Mouse (Mus musculus): ENCODE measurements around the gene Ms4a5. TPM values are rescaled to one million over a fixed set of nuclear protein-coding genes. Genes with fewer than 3 reads are reported as not detected.

Gene Ms4a5
- total and polyA plus RNA-seq, 3 experiments, result not detected

DNA sequence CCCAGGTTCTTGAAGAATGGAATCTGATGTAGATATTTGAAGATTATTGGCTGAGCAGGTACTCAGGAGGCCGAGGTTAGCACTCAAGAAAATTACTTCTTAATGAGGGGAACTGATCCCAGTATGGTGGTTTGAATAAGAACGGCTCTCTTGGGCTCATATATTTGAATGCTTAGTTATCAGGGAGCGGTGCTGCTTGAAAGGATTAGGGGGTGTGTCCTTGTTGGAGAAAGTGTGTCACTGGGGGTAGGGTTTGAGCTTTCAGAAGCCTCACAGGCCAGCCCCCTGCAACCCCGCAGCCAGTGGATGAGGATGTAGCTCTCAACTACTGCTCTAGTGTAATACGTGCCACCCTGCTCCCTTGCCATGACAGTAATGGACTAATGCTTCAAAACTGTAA, 41.1 kb downstream of the Ms4a5 start:
- no peaks in the 10 kb centered on the region for H3K27me3 ChIP-seq (ENCODE audit: control insufficient read depth in 1 of 2, insufficient read depth in 2 of 2, low read length in 2 of 2)
- no peak overlapping the region for H3K4me3 ChIP-seq (ENCODE audit: control insufficient read depth in 1 of 2, insufficient read depth in 1 of 2, low read depth in 2 of 2, low read length in 2 of 2)
- no peak overlapping the region for H3K27ac ChIP-seq (ENCODE audit: control insufficient read depth, low read depth, low read length)
- H3K9ac ChIP-seq (ENCODE audit: control insufficient read depth, low read depth, low read length, poor library complexity, severe bottlenecking), result no peak overlapping the region
- TF ChIP-seq ELF1 (IDR thresholded peaks at IDR 0.05; ENCODE audit: low read depth, low read length) (no peak), MYB (IDR thresholded peaks at IDR 0.05; ENCODE audit: low read depth, low read length) (no peak), MEF2A (IDR thresholded peaks at IDR 0.05; ENCODE audit: extremely low read depth, insufficient replicate concordance, low read depth, low read length, poor library complexity, severe bottlenecking) (no peak), POLR2AphosphoS2 (IDR thresholded peaks at IDR 0.05; ENCODE audit: low read length) (no peak), TBP (IDR thresholded peaks at IDR 0.05; ENCODE audit: low read depth, low read length) (no peak), JUND (IDR thresholded peaks at IDR 0.05; ENCODE audit: low read depth, low read length) (no peak), NRF1 (IDR thresholded peaks at IDR 0.05; ENCODE audit: insufficient read depth, low read depth, low read length, poor library complexity, severe bottlenecking) (no peak), POLR2A (IDR thresholded peaks at IDR 0.05; ENCODE audit: control insufficient read depth in 1 of 2, insufficient read depth in 1 of 2, low read depth in 1 of 2, low read length in 2 of 2, poor library complexity in 1 of 2) (no peak), SMC3 (IDR thresholded peaks at IDR 0.05; ENCODE audit: low read depth, low read length) (no peak), CHD2 (IDR thresholded peaks at IDR 0.05; ENCODE audit: low read length) (no peak), GATA1 (IDR thresholded peaks at IDR 0.05; ENCODE audit: low read depth, low read length) (no peak), ZNF384 (IDR thresholded peaks at IDR 0.05; ENCODE audit: low read depth, low read length) (no peak), RCOR1 (IDR thresholded peaks at IDR 0.05; ENCODE audit: low read depth, low read length) (no peak)
- H3K79me2 ChIP-seq (ENCODE audit: control insufficient read depth, insufficient read depth, low read length, poor library complexity), result no peaks in the 10 kb centered on the region
- no peaks in the 10 kb centered on the region for H3K4me1 ChIP-seq (ENCODE audit: control insufficient read depth in 1 of 2, insufficient read depth in 2 of 2, low read length in 2 of 2)
- H3K36me3 ChIP-seq (ENCODE audit: control insufficient read depth in 1 of 2, insufficient read depth in 2 of 2, low read length in 2 of 2), result no peaks in the 10 kb centered on the region
- DNase-seq (ENCODE audit: low read depth, low spot score), result no peak
- no peaks in the 10 kb centered on the region for H3K9me3 ChIP-seq (replicated peaks; ENCODE audit: insufficient read depth, low read length)

DNA sequence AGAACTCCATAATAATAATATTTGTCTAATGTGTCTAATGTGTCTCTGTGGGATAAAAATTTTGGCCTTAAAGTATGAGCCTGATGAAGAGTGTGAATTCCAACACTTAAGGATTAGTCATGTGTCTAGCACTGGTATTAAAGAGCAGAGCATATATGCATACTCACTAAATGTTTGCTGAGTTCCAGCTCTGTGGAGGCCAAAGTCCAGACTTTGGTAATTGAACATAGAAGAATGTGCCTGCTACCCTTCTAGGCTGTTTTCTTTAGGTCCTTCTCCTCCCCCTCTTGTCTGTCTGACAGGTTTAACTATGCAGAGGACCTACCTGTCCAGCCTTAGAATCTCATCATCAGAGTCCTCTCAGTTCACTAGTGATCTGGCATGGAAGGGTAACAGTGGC, 47.9 kb downstream of the Ms4a5 start:
- no peaks in the 10 kb centered on the region for H3K27me3 ChIP-seq (ENCODE audit: control insufficient read depth in 1 of 2, insufficient read depth in 2 of 2, low read length in 2 of 2)
- no peaks in the 10 kb centered on the region for H3K36me3 ChIP-seq (ENCODE audit: control insufficient read depth in 1 of 2, insufficient read depth in 2 of 2, low read length in 2 of 2)
- H3K4me3 ChIP-seq (ENCODE audit: control insufficient read depth in 1 of 2, insufficient read depth in 1 of 2, low read depth in 2 of 2, low read length in 2 of 2), result no peak overlapping the region
- no peaks in the 10 kb centered on the region for H3K79me2 ChIP-seq (ENCODE audit: control insufficient read depth, insufficient read depth, low read length, poor library complexity)
- H3K4me1 ChIP-seq (ENCODE audit: control insufficient read depth in 1 of 2, insufficient read depth in 2 of 2, low read length in 2 of 2), result no peaks in the 10 kb centered on the region
- TF ChIP-seq CHD1 (IDR thresholded peaks at IDR 0.05; ENCODE audit: low read depth, low read length), result no peak
- no peak for TF ChIP-seq SMC3 (IDR thresholded peaks at IDR 0.05; ENCODE audit: low read depth, low read length)
- no peak for TF ChIP-seq SIN3A (IDR thresholded peaks at IDR 0.05; ENCODE audit: low read length)
- no peak for TF ChIP-seq JUND (IDR thresholded peaks at IDR 0.05; ENCODE audit: low read depth, low read length)
- TF ChIP-seq RAD21 (IDR thresholded peaks at IDR 0.05; ENCODE audit: low read depth, low read length), result no peak
- no peak for TF ChIP-seq TCF12 (IDR thresholded peaks at IDR 0.05; ENCODE audit: low read depth, low read length)
- no peak for DNase-seq (ENCODE audit: low read depth, low spot score)
- H3K9ac ChIP-seq (ENCODE audit: control insufficient read depth, low read depth, low read length, poor library complexity, severe bottlenecking), result no peak overlapping the region
- no peak overlapping the region for H3K27ac ChIP-seq (ENCODE audit: control insufficient read depth, low read depth, low read length)
- H3K9me3 ChIP-seq (replicated peaks; ENCODE audit: insufficient read depth, low read length), result no peaks in the 10 kb centered on the region

Measured in MEL (cell line).